Mouse (Mus musculus): Measurements from ENCODE around the gene Efcab12. TPM values are rescaled to one million over a fixed set of nuclear protein-coding genes. Genes with fewer than 3 reads are reported as not detected.
"Not testable (repeated sequence)": the region's sequence is repeated elsewhere in the genome, so short reads cannot be mapped to it uniquely, and the experiment has no call there.

Gene Efcab12
- polyA plus RNA-seq (2015; fragmentation: Nextera tagmentation; extraction: Ambion mirVana), result 0.51 and 0.59 TPM in 2 replicates

DNA sequence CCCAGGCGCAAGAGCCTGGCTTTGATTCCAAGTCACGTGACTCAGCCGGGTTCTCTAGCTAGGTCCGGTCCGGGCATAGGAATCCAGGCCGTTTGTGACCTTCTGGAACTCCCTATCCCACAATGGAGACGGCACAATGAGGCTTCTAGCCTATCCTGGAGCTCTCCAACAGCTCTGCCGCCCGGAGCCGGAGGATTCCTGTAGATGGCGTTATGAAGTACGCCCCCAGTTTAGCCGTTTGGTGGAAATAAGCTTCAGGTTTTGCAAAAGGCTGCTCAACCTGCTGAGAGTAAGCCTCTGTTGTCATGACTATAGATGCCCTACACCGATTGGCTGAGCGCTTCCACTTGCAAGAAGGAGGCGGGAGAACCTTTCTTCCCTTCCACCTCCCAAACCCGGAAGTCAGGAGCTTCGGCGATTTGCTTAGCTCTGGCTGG lies at the start of gene Efcab12:
Gene Efcab12 (minus strand): TSS at position 252 of the 437 bp plus-strand sequence.
- Histone ChIP-seq H3K9me3 (replicated peaks; ENCODE audit: control insufficient read depth, low read length) (no peaks in the 10 kb centered on the region), H3K4me3 (ENCODE audit: low read length) (peak within 1 kb of the TSS; percentile 58), H3K9ac (ENCODE audit: low read length) (peak within 1 kb of the TSS; percentile 70), H3K27ac (ENCODE audit: low read length) (no peak within 1 kb of the TSS), H3K27me3 (ENCODE audit: control insufficient read depth, insufficient read depth, low read length) (no peaks in the 10 kb centered on the region), H3K36me3 (ENCODE audit: control insufficient read depth, insufficient read depth) (peaks cover 7% of the 10 kb centered on the region), H3K4me1 (ENCODE audit: control insufficient read depth, insufficient read depth, low read length) (peaks cover 8% of the 10 kb centered on the region; the same call in 1 of the 2 replicates), H3K4me2 (ENCODE audit: low read depth, low read length) (peak within 1 kb of the TSS; percentile 93)
- WGBS, result 2% methylated on average over 19 of the region's 19 CpGs
- peak; percentile 85 for ATAC-seq (replicated peaks; ENCODE audit: extremely low read depth, insufficient read depth, low FRiP score)

DNA sequence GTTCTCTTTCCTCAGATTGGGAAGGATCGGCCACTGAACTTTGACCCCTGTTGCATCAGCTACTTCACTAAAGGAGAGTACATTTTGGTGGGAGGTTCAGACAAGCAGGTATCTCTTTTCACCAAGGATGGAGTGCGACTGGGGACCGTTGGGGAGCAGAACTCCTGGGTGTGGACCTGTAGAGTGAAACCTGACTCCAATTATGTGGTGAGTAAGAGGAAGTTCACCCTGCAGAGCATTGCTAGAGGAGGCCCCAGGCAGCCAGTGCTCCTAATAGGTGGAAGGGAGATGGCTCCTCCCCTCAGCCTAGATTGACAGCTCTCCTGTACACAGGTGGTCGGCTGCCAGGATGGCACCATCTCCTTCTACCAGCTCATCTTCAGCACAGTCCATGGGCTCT lies 48.7 kb upstream of the Efcab12 start:
- no peak overlapping the region for H3K4me3 ChIP-seq (ENCODE audit: low read length)
- H3K9me3 ChIP-seq (replicated peaks; ENCODE audit: control insufficient read depth, low read length), result peaks cover 6% of the 10 kb centered on the region
- no peak overlapping the region for H3K4me2 ChIP-seq (ENCODE audit: low read depth, low read length)
- no peak overlapping the region for H3K27ac ChIP-seq (ENCODE audit: low read length)
- H3K36me3 ChIP-seq (ENCODE audit: control insufficient read depth, insufficient read depth), result peaks cover 26% of the 10 kb centered on the region
- peaks cover 10% of the 10 kb centered on the region for H3K4me1 ChIP-seq (ENCODE audit: control insufficient read depth, insufficient read depth, low read length)
- H3K27me3 ChIP-seq (ENCODE audit: control insufficient read depth, insufficient read depth, low read length), result no peaks in the 10 kb centered on the region
- H3K9ac ChIP-seq (ENCODE audit: low read length), result no peak overlapping the region
- ATAC-seq (replicated peaks; ENCODE audit: extremely low read depth, insufficient read depth, low FRiP score), result 0 out of 2 replicates have a peak, but pooled peaks have one; percentile 10
- WGBS, result 58% methylated on average over 4 of the region's 4 CpGs

DNA sequence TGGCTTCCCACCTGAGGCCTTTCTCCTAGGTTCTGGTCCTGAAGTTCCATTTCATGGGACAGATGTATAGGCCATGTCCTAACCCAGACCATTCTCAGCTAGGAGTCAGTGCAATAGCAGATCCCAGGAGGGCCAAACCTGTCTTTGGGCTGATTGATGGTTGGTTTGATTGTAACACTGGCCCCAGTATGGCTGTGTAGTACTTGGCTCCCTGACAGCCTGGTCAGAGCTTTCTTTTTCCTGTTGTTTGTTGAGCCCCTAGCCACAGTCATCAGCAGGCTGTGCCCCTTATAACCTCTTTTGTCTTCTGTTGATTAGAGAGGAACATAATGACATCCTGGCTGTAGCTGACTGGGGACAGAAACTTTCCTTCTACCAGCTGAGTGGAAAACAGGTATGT lies 45.8 kb upstream of the Efcab12 start:
- H3K4me2 ChIP-seq (ENCODE audit: low read depth, low read length), result no peak overlapping the region
- no peaks in the 10 kb centered on the region for H3K27me3 ChIP-seq (ENCODE audit: control insufficient read depth, insufficient read depth, low read length)
- H3K9me3 ChIP-seq (replicated peaks; ENCODE audit: control insufficient read depth, low read length), result peaks cover 6% of the 10 kb centered on the region
- ATAC-seq (replicated peaks; ENCODE audit: extremely low read depth, insufficient read depth, low FRiP score), result no peak
- H3K36me3 ChIP-seq (ENCODE audit: control insufficient read depth, insufficient read depth), result peaks cover 26% of the 10 kb centered on the region
- peak overlapping the region; percentile 66 for H3K27ac ChIP-seq (ENCODE audit: low read length)
- no peak overlapping the region for H3K9ac ChIP-seq (ENCODE audit: low read length)
- no peak overlapping the region for H3K4me3 ChIP-seq (ENCODE audit: low read length)
- H3K4me1 ChIP-seq (ENCODE audit: control insufficient read depth, insufficient read depth, low read length), result peaks cover 2% of the 10 kb centered on the region; the same call in 1 of the 2 replicates

DNA sequence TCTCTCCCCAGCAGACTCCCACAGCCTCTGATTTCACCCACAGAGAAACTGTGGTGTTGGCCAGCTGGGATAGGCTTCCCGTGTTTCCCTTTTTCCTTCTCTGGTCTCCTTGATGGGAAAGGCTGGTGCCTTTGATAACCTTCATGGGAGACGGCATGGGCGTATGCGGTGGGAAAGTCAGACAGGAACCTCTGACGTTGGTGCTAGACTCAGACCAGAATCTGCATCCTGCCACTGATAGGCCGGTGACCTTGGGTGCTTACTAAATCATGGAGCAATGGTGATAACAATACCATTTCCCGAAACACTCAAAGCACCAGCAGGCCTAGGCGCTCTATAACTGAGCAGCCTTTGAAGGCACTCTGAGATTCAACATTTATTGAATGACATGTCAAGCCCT lies 42.5 kb upstream of the Efcab12 start:
- ATAC-seq (replicated peaks; ENCODE audit: extremely low read depth, insufficient read depth, low FRiP score), result peak; percentile 67
- H3K4me2 ChIP-seq (ENCODE audit: low read depth, low read length), result no peak overlapping the region
- H3K9me3 ChIP-seq (replicated peaks; ENCODE audit: control insufficient read depth, low read length), result no peaks in the 10 kb centered on the region
- peaks cover 4% of the 10 kb centered on the region; the same call in 1 of the 2 replicates for H3K4me1 ChIP-seq (ENCODE audit: control insufficient read depth, insufficient read depth, low read length)
- H3K4me3 ChIP-seq (ENCODE audit: low read length), result no peak overlapping the region
- peaks cover 6% of the 10 kb centered on the region; the same call in 1 of the 2 replicates for H3K36me3 ChIP-seq (ENCODE audit: control insufficient read depth, insufficient read depth)
- peak overlapping the region; percentile 67 for H3K27ac ChIP-seq (ENCODE audit: low read length)
- H3K9ac ChIP-seq (ENCODE audit: low read length), result no peak overlapping the region
- H3K27me3 ChIP-seq (ENCODE audit: control insufficient read depth, insufficient read depth, low read length), result no peaks in the 10 kb centered on the region
- 45% methylated on average over 8 of the region's 8 CpGs for WGBS

DNA sequence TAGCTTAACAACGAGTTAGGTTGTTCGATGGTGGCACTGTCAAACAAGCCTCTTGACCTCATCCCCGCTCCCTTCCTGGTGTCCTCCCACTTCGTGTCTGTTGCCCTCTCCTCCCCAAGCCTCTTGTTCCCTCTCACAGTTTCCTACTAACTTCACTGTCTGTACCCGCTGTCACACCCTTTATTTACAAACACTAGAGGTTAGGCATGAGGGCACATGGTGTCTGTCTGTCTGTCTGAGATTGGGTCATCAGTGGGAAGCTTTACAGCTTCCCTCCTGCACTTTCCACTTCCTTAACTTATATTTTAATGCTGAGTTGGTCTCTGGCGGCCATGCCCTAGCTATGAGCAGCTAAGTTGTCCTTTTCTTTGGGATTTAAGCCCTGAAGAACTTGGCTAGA lies 41.5 kb upstream of the Efcab12 start:
- Histone ChIP-seq H3K27me3 (ENCODE audit: control insufficient read depth, insufficient read depth, low read length) (no peaks in the 10 kb centered on the region), H3K9ac (ENCODE audit: low read length) (no peak overlapping the region), H3K27ac (ENCODE audit: low read length) (peak overlapping the region; percentile 63; the same call in 1 of the 2 replicates), H3K4me3 (ENCODE audit: low read length) (no peak overlapping the region), H3K4me2 (ENCODE audit: low read depth, low read length) (no peak overlapping the region), H3K4me1 (ENCODE audit: control insufficient read depth, insufficient read depth, low read length) (peaks cover 4% of the 10 kb centered on the region; the same call in 1 of the 2 replicates), H3K9me3 (replicated peaks; ENCODE audit: control insufficient read depth, low read length) (no peaks in the 10 kb centered on the region), H3K36me3 (ENCODE audit: control insufficient read depth, insufficient read depth) (peaks cover 6% of the 10 kb centered on the region; the same call in 1 of the 2 replicates)
- WGBS, result 77% methylated on average over 6 of the region's 6 CpGs
- ATAC-seq (replicated peaks; ENCODE audit: extremely low read depth, insufficient read depth, low FRiP score), result no peak

DNA sequence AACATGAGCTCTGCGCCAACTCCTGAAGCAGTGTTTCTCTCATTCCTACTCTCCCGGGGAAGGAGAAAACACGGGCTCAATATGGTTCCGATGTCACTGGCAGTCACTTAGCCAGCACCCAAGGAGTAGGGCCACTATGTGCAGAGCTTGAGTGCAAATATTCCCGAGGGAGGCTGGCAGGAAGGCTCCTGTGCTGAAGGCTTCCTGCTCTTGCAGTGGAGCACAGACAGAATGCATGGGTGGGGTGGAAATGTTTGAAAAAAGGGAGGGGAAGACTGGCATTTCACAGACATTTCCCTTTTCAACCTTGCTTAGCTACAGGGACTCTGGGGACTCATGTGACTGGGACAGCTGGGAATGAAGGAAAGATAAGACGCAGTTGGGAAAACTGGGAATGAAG lies 40.5 kb upstream of the Efcab12 start:
- Histone ChIP-seq H3K36me3 (ENCODE audit: control insufficient read depth, insufficient read depth) (peaks cover 2% of the 10 kb centered on the region; the same call in 1 of the 2 replicates), H3K27me3 (ENCODE audit: control insufficient read depth, insufficient read depth, low read length) (no peaks in the 10 kb centered on the region), H3K4me3 (ENCODE audit: low read length) (no peak overlapping the region), H3K9me3 (replicated peaks; ENCODE audit: control insufficient read depth, low read length) (no peaks in the 10 kb centered on the region), H3K27ac (ENCODE audit: low read length) (peak overlapping the region; percentile 61), H3K4me1 (ENCODE audit: control insufficient read depth, insufficient read depth, low read length) (peaks cover 4% of the 10 kb centered on the region; the same call in 1 of the 2 replicates), H3K4me2 (ENCODE audit: low read depth, low read length) (no peak overlapping the region), H3K9ac (ENCODE audit: low read length) (no peak overlapping the region)
- WGBS, result 57% methylated on average over 6 of the region's 6 CpGs
- ATAC-seq (replicated peaks; ENCODE audit: extremely low read depth, insufficient read depth, low FRiP score), result no peak

DNA sequence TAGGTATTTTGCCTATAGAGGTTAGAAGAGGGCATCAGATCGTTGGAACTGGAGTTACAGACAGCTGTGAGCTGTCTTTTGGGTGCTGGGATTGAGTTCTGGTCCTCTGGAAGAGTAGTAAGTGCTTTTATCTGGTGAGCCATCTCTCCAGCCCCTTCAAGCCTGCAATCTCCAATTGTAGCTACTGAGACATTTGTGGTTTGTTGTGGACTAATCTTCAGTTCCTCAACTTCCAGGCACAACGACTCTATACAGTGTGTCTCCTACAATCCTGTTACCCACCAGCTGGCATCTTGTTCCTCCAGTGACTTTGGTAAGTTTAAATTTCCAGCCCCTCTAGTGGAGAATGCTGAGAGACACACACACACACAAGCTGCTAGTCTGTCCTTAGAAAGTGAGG lies 39.0 kb upstream of the Efcab12 start:
- Histone ChIP-seq H3K36me3 (ENCODE audit: control insufficient read depth, insufficient read depth) (peaks cover 2% of the 10 kb centered on the region; the same call in 1 of the 2 replicates), H3K27ac (ENCODE audit: low read length) (no peak overlapping the region), H3K9me3 (replicated peaks; ENCODE audit: control insufficient read depth, low read length) (no peaks in the 10 kb centered on the region), H3K4me1 (ENCODE audit: control insufficient read depth, insufficient read depth, low read length) (peaks cover 4% of the 10 kb centered on the region; the same call in 1 of the 2 replicates), H3K4me3 (ENCODE audit: low read length) (no peak overlapping the region), H3K9ac (ENCODE audit: low read length) (no peak overlapping the region), H3K27me3 (ENCODE audit: control insufficient read depth, insufficient read depth, low read length) (no peaks in the 10 kb centered on the region), H3K4me2 (ENCODE audit: low read depth, low read length) (no peak overlapping the region)
- no peak for ATAC-seq (replicated peaks; ENCODE audit: extremely low read depth, insufficient read depth, low FRiP score)
- WGBS, result 78% methylated on average over 2 of the region's 2 CpGs

DNA sequence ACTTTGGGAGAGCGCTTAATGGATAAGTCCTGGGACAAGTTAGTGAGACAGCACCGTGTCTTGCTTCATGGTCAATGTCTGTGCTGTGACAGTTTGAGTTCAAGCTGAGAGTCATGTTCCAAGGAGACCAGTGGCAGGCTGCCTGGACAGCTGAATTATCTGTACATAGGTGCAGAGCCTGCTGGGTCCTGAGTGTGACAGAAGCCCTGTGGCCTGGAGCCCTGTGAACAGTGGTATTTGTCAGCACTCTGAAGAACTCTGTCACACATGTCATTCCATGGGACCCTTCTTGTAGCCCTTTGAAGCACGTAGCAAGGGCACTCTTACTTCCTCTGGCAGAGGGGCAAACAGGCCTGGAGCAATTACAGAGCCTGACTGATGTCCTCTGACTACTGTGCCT lies 33.1 kb upstream of the Efcab12 start:
- not testable (repeated sequence) for H3K9me3 ChIP-seq (replicated peaks; ENCODE audit: control insufficient read depth, low read length); H3K4me3 ChIP-seq (ENCODE audit: low read length); H3K27me3 ChIP-seq (ENCODE audit: control insufficient read depth, insufficient read depth, low read length); H3K36me3 ChIP-seq (ENCODE audit: control insufficient read depth, insufficient read depth); H3K9ac ChIP-seq (ENCODE audit: low read length); H3K4me2 ChIP-seq (ENCODE audit: low read depth, low read length); H3K27ac ChIP-seq (ENCODE audit: low read length); H3K4me1 ChIP-seq (ENCODE audit: control insufficient read depth, insufficient read depth, low read length)
- peak; percentile 77 for ATAC-seq (replicated peaks; ENCODE audit: extremely low read depth, insufficient read depth, low FRiP score)
- no CpG with 5 or more reads among the region's 3 CpGs for WGBS

DNA sequence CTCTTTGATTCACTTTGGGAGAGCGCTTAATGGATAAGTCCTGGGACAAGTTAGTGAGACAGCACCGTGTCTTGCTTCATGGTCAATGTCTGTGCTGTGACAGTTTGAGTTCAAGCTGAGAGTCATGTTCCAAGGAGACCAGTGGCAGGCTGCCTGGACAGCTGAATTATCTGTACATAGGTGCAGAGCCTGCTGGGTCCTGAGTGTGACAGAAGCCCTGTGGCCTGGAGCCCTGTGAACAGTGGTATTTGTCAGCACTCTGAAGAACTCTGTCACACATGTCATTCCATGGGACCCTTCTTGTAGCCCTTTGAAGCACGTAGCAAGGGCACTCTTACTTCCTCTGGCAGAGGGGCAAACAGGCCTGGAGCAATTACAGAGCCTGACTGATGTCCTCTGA lies 28.9 kb upstream of the Efcab12 start:
- ATAC-seq (replicated peaks; ENCODE audit: extremely low read depth, insufficient read depth, low FRiP score), result peak; percentile 62
- not testable (repeated sequence) for H3K9me3 ChIP-seq (replicated peaks; ENCODE audit: control insufficient read depth, low read length); H3K27me3 ChIP-seq (ENCODE audit: control insufficient read depth, insufficient read depth, low read length); H3K27ac ChIP-seq (ENCODE audit: low read length); H3K36me3 ChIP-seq (ENCODE audit: control insufficient read depth, insufficient read depth); H3K9ac ChIP-seq (ENCODE audit: low read length); H3K4me3 ChIP-seq (ENCODE audit: low read length); H3K4me2 ChIP-seq (ENCODE audit: low read depth, low read length)
- WGBS, result no CpG with 5 or more reads among the region's 3 CpGs
- peaks cover 15% of the 10 kb centered on the region for H3K4me1 ChIP-seq (ENCODE audit: control insufficient read depth, insufficient read depth, low read length)

All from heart, embryonic 16.5 days (tissue).